Mouse (Mus musculus): ENCODE data around the gene Slc4a1. TPM values are rescaled to one million over a fixed set of nuclear protein-coding genes. Genes with fewer than 3 reads are reported as not detected.

Gene Slc4a1
- polyA plus RNA-seq, 1 experiment, result 0.01 TPM

GRCm38 (mm10) chr11:102380091-102380490 lies 14.1 kb upstream of the Slc4a1 start:
- DNase-seq (ENCODE audit: low read depth, low spot score), result no peak
- WGBS, result 22% methylated on average over 5 of the region's 5 CpGs

GRCm38 (mm10) chr11:102377186-102377585 lies 11.2 kb upstream of the Slc4a1 start:
- no peak for DNase-seq (ENCODE audit: low read depth, low spot score)
- 69% methylated on average over 12 of the region's 12 CpGs for WGBS

- DNase-seq (ENCODE audit: low read depth, low spot score), result no peak
- 14% methylated on average over 8 of the region's 8 CpGs for WGBS
Observed at GRCm38 (mm10) chr11:102376196-102376835, 10.3 kb upstream of the Slc4a1 start.

GRCm38 (mm10) chr11:102375196-102376173 lies 9.5 kb upstream of the Slc4a1 start:
- 5% methylated on average over 23 of the region's 23 CpGs for WGBS
- peak; percentile 88 for DNase-seq (ENCODE audit: low read depth, low spot score)

GRCm38 (mm10) chr11:102374108-102374725 lies 8.2 kb upstream of the Slc4a1 start:
- 70% methylated on average over 7 of the region's 7 CpGs for WGBS

GRCm38 (mm10) chr11:102373646-102374045 lies 7.6 kb upstream of the Slc4a1 start:
- WGBS, result 45% methylated on average over 2 of the region's 2 CpGs
- DNase-seq (ENCODE audit: low read depth, low spot score), result no peak

More at GRCm38 (mm10) chr11:102374108-102374725, 8.2 kb upstream of the Slc4a1 start:
- DNase-seq (ENCODE audit: low read depth, low spot score), result no peak

- WGBS, result 54% methylated on average over 14 of the region's 14 CpGs
- DNase-seq (ENCODE audit: low read depth, low spot score), result no peak
Observed at GRCm38 (mm10) chr11:102372936-102373335, 6.9 kb upstream of the Slc4a1 start.

GRCm38 (mm10) chr11:102371926-102372685 lies 6.1 kb upstream of the Slc4a1 start:
- WGBS, result 83% methylated on average over 12 of the region's 12 CpGs
- DNase-seq (ENCODE audit: low read depth, low spot score), result no peak

GRCm38 (mm10) chr11:102370285-102370684 lies 4.3 kb upstream of the Slc4a1 start:
- DNase-seq (ENCODE audit: low read depth, low spot score), result no peak
- 56% methylated on average over 7 of the region's 7 CpGs for WGBS

- no peak for DNase-seq (ENCODE audit: low read depth, low spot score)
- 76% methylated on average over 4 of the region's 4 CpGs for WGBS
Observed at GRCm38 (mm10) chr11:102369263-102369662, 3.3 kb upstream of the Slc4a1 start.

- no peak for DNase-seq (ENCODE audit: low read depth, low spot score)
- 90% methylated on average over 5 of the region's 5 CpGs for WGBS
Observed at GRCm38 (mm10) chr11:102368347-102368746, 2.3 kb upstream of the Slc4a1 start.

- no peak for DNase-seq (ENCODE audit: low read depth, low spot score)
- 67% methylated on average over 9 of the region's 9 CpGs for WGBS
Observed at GRCm38 (mm10) chr11:102367504-102368280, 1.7 kb upstream of the Slc4a1 start.

- 68% methylated on average over 4 of the region's 4 CpGs for WGBS
- no peak for DNase-seq (ENCODE audit: low read depth, low spot score)
Observed at GRCm38 (mm10) chr11:102365699-102366098, 304 bp downstream of the Slc4a1 start.

GRCm38 (mm10) chr11:102364570-102365371 lies 1.2 kb downstream of the Slc4a1 start:
- 67% methylated on average over 14 of the region's 14 CpGs for WGBS
- DNase-seq (ENCODE audit: low read depth, low spot score), result no peak

- no peak for DNase-seq (ENCODE audit: low read depth, low spot score)
- 31% methylated on average over 2 of the region's 2 CpGs for WGBS
Observed at GRCm38 (mm10) chr11:102363623-102364022, 2.4 kb downstream of the Slc4a1 start.

- 87% methylated on average over 8 of the region's 8 CpGs for WGBS
- DNase-seq (ENCODE audit: low read depth, low spot score), result no peak
Observed at GRCm38 (mm10) chr11:102361776-102362495, 4.1 kb downstream of the Slc4a1 start.

GRCm38 (mm10) chr11:102358365-102358764 lies 7.6 kb downstream of the Slc4a1 start:
- DNase-seq (ENCODE audit: low read depth, low spot score), result no peak
- 56% methylated on average over 10 of the region's 10 CpGs for WGBS

Data from large intestine, adult 2 months (tissue).